Mouse (Mus musculus) hematopoietic multipotent progenitor cell, adult 10-12 weeks (in vitro differentiated cells): ENCODE measurements around the gene 6330409D20Rik. TPM values are rescaled to one million over a fixed set of nuclear protein-coding genes. Genes with fewer than 3 reads are reported as not detected.

ENCODE experiments used
- polyA plus RNA-seq: library from polyadenylated mRNA; stranded (reverse); fragments of >175 nt; gene quantifications from 2 replicates; pipeline ENCODE4 v1.2.3, GENCODE M21; 2012; ENCODE audit warnings: low replicate concordance

The 6330409D20Rik gene
- not detected in 2 replicates for polyA plus RNA-seq

DNA sequence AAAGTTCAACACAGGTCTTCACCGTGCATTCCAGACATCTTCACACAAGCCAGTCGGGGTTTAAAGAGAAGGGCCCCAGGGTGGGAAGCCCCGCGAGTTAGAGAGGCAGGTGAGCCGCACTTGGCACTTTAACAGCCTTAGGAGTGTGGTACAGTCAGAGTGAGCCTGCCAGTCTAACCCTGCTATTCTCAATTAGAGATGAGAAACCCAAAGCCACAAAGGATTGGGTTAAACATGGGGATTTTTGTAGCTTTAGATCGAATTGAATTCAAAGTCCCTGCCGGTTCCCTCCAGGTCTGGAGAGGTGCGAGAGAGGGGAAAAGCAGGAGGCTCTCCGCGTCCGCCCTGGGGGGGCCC lies at the start of gene 6330409D20Rik:
Gene 6330409D20Rik, minus strand, starts transcription at position 101 of the 357 bp plus-strand sequence.

DNA sequence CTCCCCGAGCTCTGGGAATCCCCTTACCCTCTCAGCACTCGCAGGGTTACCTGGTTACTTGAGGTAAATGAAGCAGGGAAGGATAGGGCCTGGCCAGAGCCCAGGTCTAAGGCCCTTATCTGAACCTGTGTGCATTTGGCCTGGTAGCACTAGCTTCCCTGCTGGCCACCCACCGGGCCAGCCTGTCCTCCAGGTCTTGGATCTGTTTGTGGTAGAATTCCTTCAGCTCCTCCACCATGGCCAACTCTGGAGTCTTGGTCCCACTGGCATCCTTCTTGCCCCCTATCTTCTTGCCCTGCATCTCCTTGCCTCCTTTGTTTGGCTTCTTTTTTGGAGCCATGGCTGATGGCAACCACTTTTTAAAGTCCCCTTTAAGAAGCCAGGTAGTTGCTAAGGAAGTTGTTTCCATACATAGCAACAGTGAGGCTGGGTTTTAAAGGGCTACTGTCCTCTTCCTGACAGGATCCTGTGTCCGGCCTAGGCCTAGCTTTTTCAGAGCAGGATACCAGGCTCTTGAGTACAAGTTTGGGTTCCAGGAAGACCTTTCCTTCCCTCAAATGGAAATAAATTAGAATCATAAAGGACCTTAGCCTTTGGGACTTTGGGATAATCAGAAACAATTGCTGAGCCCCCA lies 43.3 kb upstream of the 6330409D20Rik start, which contains the start of gene Cfap157:
Gene Cfap157, minus strand, starts transcription at position 381 of the 634 bp plus-strand sequence.

DNA sequence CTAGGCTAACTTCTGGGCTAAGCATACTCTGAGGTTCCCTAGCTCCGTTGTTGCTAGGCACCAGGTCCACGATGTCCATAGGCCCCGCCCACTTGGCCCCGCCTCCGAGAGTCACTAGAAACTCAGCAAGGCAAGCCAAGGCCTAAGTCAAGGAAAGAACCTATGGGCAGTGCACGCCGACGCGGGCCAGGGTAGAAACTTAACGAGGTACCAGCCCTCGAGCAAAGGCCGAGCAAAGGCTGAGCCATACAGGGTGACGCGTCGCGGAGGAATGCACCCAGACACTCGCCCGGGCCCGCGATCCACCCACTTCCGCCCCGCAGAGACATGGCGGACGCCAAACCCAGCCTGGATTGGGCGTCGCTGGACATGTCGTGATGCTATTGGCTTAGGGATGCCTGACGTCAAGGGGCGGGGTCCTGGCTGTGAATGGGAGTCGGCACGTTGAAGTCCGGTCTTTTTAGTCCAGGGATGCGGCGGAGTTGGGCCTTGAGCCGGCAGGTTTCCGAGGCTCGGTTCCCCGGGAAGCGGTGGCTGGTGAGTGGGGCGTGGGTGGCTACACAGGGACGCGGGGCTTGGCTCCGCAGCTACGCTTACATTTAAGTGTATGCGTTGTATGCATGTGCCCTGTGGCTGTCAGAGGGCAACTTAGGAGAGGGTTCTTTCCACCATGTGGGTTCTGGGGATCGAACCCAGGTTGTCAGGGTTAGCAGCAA lies 34.7 kb upstream of the 6330409D20Rik start, which contains the start of the genes Ttc16 and Ptrh1:
Gene Ttc16, minus strand, starts transcription at position 275 of the 716 bp plus-strand sequence.
Gene Ptrh1, plus strand, starts transcription at position 428 of the 716 bp plus-strand sequence.

DNA sequence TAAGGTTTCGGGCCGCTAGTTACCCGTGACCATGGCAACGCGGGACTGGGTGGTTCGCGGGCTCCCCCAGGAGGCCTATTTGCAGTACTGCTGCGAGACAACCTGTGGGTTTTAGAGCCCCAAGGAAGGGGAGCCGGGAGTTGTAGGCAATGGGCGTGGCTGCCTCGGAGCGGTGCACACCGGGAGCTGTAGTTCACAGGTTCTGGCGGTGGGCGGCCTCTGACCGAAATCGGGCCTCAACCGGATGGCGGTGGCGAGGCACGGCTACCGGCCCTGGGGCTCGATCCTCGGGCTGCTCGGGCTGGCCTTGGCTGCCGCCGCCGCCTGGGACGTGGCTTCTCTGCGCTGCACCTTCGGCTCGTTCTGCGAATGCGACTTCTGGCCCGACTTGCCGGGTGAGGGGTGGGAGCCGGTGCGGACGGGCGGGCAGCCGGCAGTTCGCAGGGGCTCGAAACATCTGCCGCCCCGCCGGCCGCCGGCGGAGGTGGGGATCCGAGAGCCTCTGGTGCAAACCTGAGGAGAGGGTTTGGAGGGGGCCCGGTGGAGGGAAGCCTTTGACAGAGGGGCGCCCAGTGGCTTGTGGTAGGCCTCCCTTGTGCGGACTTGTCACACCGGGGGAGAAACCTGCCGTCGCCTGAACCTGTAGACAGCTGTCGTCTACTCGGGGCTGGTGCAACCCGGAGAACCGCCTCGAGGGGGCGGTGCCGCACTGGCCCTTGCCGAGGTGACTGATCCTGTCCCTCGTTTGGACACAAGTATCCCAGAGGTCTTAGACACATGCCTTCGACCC lies 16.4 kb upstream of the 6330409D20Rik start, which contains the start of gene Tor2a:
Gene Tor2a, plus strand, starts transcription at position 179 of the 790 bp plus-strand sequence.

DNA sequence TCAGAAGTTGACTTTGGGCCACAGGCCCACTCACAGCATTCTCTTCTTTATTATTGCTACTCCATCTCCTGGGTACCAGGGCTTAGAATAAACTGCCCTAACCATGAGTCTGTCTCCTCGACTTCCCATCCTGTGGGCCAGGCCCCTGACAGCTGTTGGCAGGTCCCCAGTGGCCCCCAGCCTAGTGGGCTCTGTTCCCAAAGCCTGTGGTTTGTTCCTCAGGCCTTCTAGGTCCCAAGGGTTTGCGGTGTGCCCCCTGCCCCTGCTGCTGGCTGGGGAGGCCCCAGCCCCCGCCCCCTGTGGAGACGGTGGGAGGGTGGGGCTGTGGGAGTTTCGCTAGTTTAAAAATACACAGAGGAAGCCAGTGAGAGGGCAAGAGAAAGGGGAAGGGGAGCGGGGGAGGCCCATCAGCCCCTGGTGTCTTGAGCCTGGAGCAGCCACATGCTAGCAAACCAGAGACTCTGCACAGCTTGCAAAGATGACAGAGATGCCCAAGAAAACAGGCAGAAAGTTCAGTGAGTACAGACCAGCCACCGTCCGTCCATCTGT lies 20.1 kb downstream of the 6330409D20Rik start, which contains the start of gene Sh2d3c:
Gene Sh2d3c, plus strand, starts transcription at position 375 of the 549 bp plus-strand sequence.

DNA sequence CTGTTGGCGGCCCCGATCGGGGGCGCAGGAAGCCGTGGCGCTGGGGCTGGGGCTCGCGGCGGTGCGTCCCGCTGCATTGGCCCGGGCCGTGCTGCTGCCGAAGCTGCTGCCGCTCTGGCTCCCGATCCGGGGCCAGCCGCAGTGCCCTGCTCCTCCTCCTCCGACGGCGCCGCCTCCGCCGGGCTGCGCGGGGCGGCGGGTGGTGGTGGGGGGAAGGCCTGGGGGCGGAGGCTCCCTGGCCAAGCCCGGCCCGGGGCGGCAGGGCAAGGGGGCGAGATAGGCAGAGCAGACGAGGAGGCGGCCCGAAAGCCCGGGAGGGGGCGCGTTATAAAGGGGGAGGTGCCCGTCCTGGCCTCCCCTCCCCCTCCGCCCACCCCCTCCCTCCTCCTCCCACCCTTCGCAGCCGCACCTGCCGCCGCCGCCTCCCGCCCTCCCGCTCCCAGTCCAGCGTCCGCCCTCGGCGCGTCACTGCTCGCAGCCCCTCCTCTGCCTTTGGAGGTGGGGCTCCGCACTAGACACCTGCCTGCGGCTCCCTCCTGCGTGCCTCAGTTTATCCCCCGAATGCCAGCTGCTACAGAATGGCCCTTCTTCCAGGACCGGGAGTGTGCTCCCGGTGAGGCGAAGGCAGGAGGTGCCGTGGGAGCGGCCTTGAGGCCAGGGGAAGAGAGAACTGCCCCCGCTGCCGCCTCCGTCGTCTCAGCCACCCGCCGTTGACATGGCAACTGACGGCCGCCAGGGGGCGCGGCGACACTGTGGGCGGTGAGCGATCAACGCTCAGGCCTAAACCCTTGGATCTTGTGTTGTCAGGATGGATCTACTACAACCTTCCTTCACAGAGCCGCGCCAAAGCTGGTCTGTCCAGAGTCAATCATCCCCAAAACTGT lies 27.6 kb downstream of the 6330409D20Rik start, which contains the start of gene Cdk9:
Gene Cdk9, minus strand, starts transcription at position 143 of the 884 bp plus-strand sequence.

DNA sequence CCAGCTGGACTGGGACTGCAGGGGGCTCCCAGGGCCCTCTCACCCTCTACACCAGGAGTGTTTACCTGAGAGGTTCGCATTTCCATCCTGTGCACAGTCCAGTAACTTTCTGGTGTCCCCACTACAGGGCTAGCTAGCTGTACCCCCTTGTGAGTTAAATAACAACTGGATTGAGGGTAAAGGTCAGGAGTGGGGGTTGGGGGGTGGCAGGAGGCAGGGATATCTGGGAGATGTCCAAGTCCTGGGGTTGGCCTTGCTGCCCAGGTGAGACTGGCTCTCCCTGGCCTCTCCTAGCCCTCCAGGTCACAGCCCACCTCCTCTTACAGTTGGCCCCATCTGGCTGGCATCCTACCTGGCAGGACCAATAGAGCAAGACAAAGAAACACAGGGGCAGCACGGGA lies 36.8 kb downstream of the 6330409D20Rik start, which contains the start of gene Fpgs:
Gene Fpgs, minus strand, starts transcription at position 125 of the 401 bp plus-strand sequence.

Other genes starting within 250 kb of the 6330409D20Rik start
- 136 and 166 TPM in 2 replicates for gene Fam102a, start 205.7 kb downstream of the 6330409D20Rik start, polyA plus RNA-seq
- gene Dpm2, start 170.2 kb downstream of the 6330409D20Rik start, polyA plus RNA-seq = 11.0 and 11.9 TPM in 2 replicates
- gene Pip5kl1, start 166.2 kb downstream of the 6330409D20Rik start, polyA plus RNA-seq = 0.16 TPM in 1 of 2 replicates, not detected in the other
- not detected in 2 replicates for gene 9430097D07Rik, start 165.3 kb downstream of the 6330409D20Rik start, polyA plus RNA-seq
- gene St6galnac4, start 153.9 kb downstream of the 6330409D20Rik start, polyA plus RNA-seq = 29.1 and 47.0 TPM in 2 replicates
- 15.4 and 20.9 TPM in 2 replicates for gene St6galnac6, start 141.3 kb downstream of the 6330409D20Rik start, polyA plus RNA-seq
- gene Ak1, start 119.3 kb downstream of the 6330409D20Rik start, polyA plus RNA-seq = 0.09 and 0.66 TPM in 2 replicates
- gene Eng, start 94.4 kb downstream of the 6330409D20Rik start, polyA plus RNA-seq = 13.8 and 31.2 TPM in 2 replicates
- gene Fpgs, start 36.9 kb downstream of the 6330409D20Rik start, polyA plus RNA-seq = 47.2 and 135 TPM in 2 replicates
- gene Cdk9, start 27.9 kb downstream of the 6330409D20Rik start, polyA plus RNA-seq = 91.0 and 160 TPM in 2 replicates
- gene Sh2d3c, start 20.0 kb downstream of the 6330409D20Rik start, polyA plus RNA-seq = 153 and 217 TPM in 2 replicates
- 61.8 and 69.6 TPM in 2 replicates for gene Tor2a, start 16.2 kb upstream of the 6330409D20Rik start, polyA plus RNA-seq
- gene Ttc16, start 34.6 kb upstream of the 6330409D20Rik start, polyA plus RNA-seq = 0.04 and 0.09 TPM in 2 replicates
- 2.4 and 6.0 TPM in 2 replicates for gene Ptrh1, start 34.8 kb upstream of the 6330409D20Rik start, polyA plus RNA-seq
- gene Cfap157, start 43.4 kb upstream of the 6330409D20Rik start, polyA plus RNA-seq = not detected in 2 replicates
- gene Stxbp1, start 106.2 kb upstream of the 6330409D20Rik start, polyA plus RNA-seq = 1.4 and 3.5 TPM in 2 replicates
- gene Fam129b, start 135.1 kb upstream of the 6330409D20Rik start, polyA plus RNA-seq = 10.9 and 38.1 TPM in 2 replicates
- gene Rpl12, start 220.5 kb upstream of the 6330409D20Rik start, polyA plus RNA-seq = 1,267 and 2,336 TPM in 2 replicates
- gene Lrsam1, start 220.6 kb upstream of the 6330409D20Rik start, polyA plus RNA-seq = 12.7 and 17.3 TPM in 2 replicates
- 41.9 and 165 TPM in 2 replicates for gene Slc2a8, start 241.1 kb upstream of the 6330409D20Rik start, polyA plus RNA-seq